Mouse (Mus musculus) embryonic facial prominence, embryonic 14.5 days (tissue): Measurements from ENCODE around the gene Cab39. TPM values are rescaled to one million over a fixed set of nuclear protein-coding genes. Genes with fewer than 3 reads are reported as not detected.

Experiments used
- ATAC-seq: fragments of 200-750 bp; cut with Nextera tagmentation; 2 replicates; pipeline ENCODE4 v1.8.0; 2017; ENCODE audit warnings: low read depth, moderate number of reproducible peaks, moderate TSS enrichment
- DNase-seq: peaks from one replicate; pipeline ENCODE4 v3.0.0-alpha.2; 2015; ENCODE audit warnings: low spot score
- H3K27ac ChIP-seq: fragments of 300-500 bp; sonication (generic); replicated peaks from 2 replicates; pipeline ENCODE4 v1.5.1; 2014; ENCODE audit warnings: low read depth, mild to moderate bottlenecking, low read length, moderate library complexity
- H3K27me3 ChIP-seq: fragments of 300-500 bp; sonication (generic); replicated peaks from 2 replicates; pipeline ENCODE4 v1.6.1; 2014; ENCODE audit warnings: low read length; ENCODE audit not compliant: control insufficient read depth, insufficient read depth
- H3K36me3 ChIP-seq: fragments of 300-500 bp; sonication (generic); 2 replicates; pipeline ENCODE4 v1.6.1; 2014; ENCODE audit warnings: low read length, mixed read lengths; ENCODE audit not compliant: control insufficient read depth, insufficient read depth
- H3K4me1 ChIP-seq: fragments of 300-500 bp; sonication (generic); 2 replicates; pipeline ENCODE4 v1.6.1; 2014; ENCODE audit warnings: antibody characterized with exemption, low read length; ENCODE audit not compliant: control insufficient read depth, insufficient read depth
- H3K4me2 ChIP-seq: fragments of 300-500 bp; sonication (generic); 2 replicates; pipeline ENCODE4 v1.6.1; 2014; ENCODE audit warnings: low read depth, mild to moderate bottlenecking, low read length, moderate library complexity, mixed read lengths
- H3K4me3 ChIP-seq: fragments of 300-500 bp; sonication (generic); 2 replicates; pipeline ENCODE4 v1.5.1; 2014; ENCODE audit warnings: low read depth, mild to moderate bottlenecking, low read length
- H3K9ac ChIP-seq: fragments of 300-500 bp; sonication (generic); 2 replicates; pipeline ENCODE4 v1.6.1; 2014; ENCODE audit warnings: low read depth, mild to moderate bottlenecking, low read length, moderate library complexity, mixed read lengths
- H3K9me3 ChIP-seq: fragments of 300-500 bp; sonication (generic); 2 replicates; pipeline ENCODE4 v1.6.1; 2016; ENCODE audit warnings: low read length; ENCODE audit not compliant: control insufficient read depth
- WGBS: fragments of 180-500 bp; shearing (Covaris S2); extraction: QIAGEN DNeasy Blood & Tissue Kit; methylation state at CpG from one replicate; pipeline ENCODE4 v1.1.7; 2014; 5-methylcytosine and 5-hydroxymethylcytosine counted together
- polyA plus RNA-seq: library from polyadenylated mRNA; unstranded; fragments of >200 nt; fragmentation: Nextera tagmentation; extraction: Ambion mirVana; gene quantifications from 2 replicates; pipeline ENCODE4 v1.2.1, GENCODE M21; 2014

The Cab39 gene
- polyA plus RNA-seq, 1 experiment from 2014 or later, result 45.2 TPM

DNA sequence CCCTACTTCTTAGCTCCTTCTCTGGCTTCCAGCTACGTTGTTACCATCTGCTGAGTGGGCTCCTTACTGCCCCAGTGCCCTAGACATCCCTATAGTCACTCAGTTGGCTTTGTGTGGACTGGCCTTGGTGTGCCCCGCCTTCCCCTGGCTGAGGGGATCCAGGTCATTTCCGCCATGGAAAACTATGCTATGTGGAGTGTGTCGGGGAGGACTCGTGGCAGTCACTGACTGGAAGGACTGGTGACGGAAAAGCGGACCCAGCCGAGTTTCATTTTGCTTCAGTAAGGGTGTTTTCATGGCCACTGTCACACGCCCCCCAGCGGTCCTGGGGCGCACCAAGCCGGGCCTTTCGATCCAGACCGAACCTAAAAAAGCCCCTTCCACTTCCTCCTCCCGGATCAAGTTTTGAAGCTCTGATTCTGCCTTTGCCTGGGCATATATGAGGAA is 102.2 kb downstream of the Cab39 start:
- ATAC-seq, result peak; percentile 41
- DNase-seq, result peak; percentile 72
- H3K4me2 ChIP-seq, result peak overlapping the region; percentile 85
- no peaks in the 10 kb centered on the region for H3K27me3 ChIP-seq
- peak overlapping the region; percentile 83 for H3K9ac ChIP-seq
- no peaks in the 10 kb centered on the region for H3K36me3 ChIP-seq
- H3K4me1 ChIP-seq, result peaks cover 44% of the 10 kb centered on the region
- peak overlapping the region; percentile 84 for H3K4me3 ChIP-seq
- peak overlapping the region; percentile 93 for H3K27ac ChIP-seq
- 3% methylated on average over 15 of the region's 15 CpGs for WGBS
- H3K9me3 ChIP-seq, result no peaks in the 10 kb centered on the region

DNA sequence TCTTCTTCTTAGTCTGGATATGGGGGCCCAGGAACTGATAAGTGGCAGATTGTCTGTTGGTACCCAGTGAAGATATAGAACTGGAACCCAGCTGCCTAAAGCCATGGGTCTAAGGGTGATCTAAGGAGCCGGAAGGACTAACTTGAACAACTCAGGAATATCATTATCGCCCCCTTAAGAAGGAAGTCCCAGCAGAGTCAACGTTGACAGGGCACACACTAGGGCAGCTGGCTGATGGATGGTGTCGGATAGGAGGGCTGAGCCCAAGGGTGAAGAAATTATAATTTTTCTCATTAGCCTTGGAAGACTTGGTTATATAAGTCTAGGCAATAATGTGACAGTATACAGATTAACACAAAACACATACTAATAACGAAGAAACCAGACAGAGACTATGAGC is 102.9 kb downstream of the Cab39 start:
- Histone ChIP-seq H3K27ac (peak overlapping the region; percentile 93), H3K4me3 (peak overlapping the region; percentile 84), H3K4me1 (peaks cover 49% of the 10 kb centered on the region), H3K4me2 (peak overlapping the region; percentile 85), H3K9ac (peak overlapping the region; percentile 83), H3K9me3 (no peaks in the 10 kb centered on the region), H3K27me3 (no peaks in the 10 kb centered on the region), H3K36me3 (no peaks in the 10 kb centered on the region)
- DNase-seq, result no peak
- no peak for ATAC-seq
- 67% methylated on average over 5 of the region's 5 CpGs for WGBS

GRCm38 (mm10) chr1:85896781-85897700 is 103.8 kb downstream of the Cab39 start:
- DNase-seq, result peak; percentile 27
- no peaks in the 10 kb centered on the region for H3K9me3 ChIP-seq
- H3K27ac ChIP-seq, result peak overlapping the region; percentile 62
- no peak for ATAC-seq
- no peak overlapping the region; the same call in 1 of the 2 replicates for H3K9ac ChIP-seq
- H3K27me3 ChIP-seq, result no peaks in the 10 kb centered on the region
- WGBS, result 42% methylated on average over 12 of the region's 12 CpGs
- H3K4me3 ChIP-seq, result 0 out of 2 replicates have a peak overlapping the region, but pooled peaks have one; percentile 4
- no peaks in the 10 kb centered on the region for H3K36me3 ChIP-seq
- peak overlapping the region; percentile 85 for H3K4me2 ChIP-seq
- peaks cover 58% of the 10 kb centered on the region for H3K4me1 ChIP-seq

- H3K27ac ChIP-seq, result peak overlapping the region; percentile 62
- H3K9me3 ChIP-seq, result no peaks in the 10 kb centered on the region
- peak overlapping the region; percentile 85 for H3K4me2 ChIP-seq
- WGBS, result 16% methylated on average over 7 of the region's 8 CpGs
- H3K4me1 ChIP-seq, result peaks cover 61% of the 10 kb centered on the region
- no peaks in the 10 kb centered on the region for H3K27me3 ChIP-seq
- DNase-seq (peak; percentile 84), ATAC-seq (peak; percentile 20)
- H3K4me3 ChIP-seq, result no peak overlapping the region
- peaks cover 4% of the 10 kb centered on the region for H3K36me3 ChIP-seq
- no peak overlapping the region; the same call in 1 of the 2 replicates for H3K9ac ChIP-seq
Observed at GRCm38 (mm10) chr1:85897901-85898760, 104.9 kb downstream of the Cab39 start.

GRCm38 (mm10) chr1:85898761-85899387 is 105.6 kb downstream of the Cab39 start:
- 31% methylated on average over 12 of the region's 12 CpGs for WGBS
- peaks cover 61% of the 10 kb centered on the region for H3K4me1 ChIP-seq
- peak overlapping the region; percentile 62 for H3K27ac ChIP-seq
- H3K4me2 ChIP-seq, result peak overlapping the region; percentile 85
- H3K36me3 ChIP-seq, result peaks cover 12% of the 10 kb centered on the region
- H3K9me3 ChIP-seq, result no peaks in the 10 kb centered on the region
- no peak for DNase-seq
- no peak overlapping the region for H3K9ac ChIP-seq
- H3K4me3 ChIP-seq, result no peak overlapping the region
- no peaks in the 10 kb centered on the region for H3K27me3 ChIP-seq
- no peak for ATAC-seq

- no peaks in the 10 kb centered on the region for H3K9me3 ChIP-seq
- peak overlapping the region; percentile 85 for H3K4me2 ChIP-seq
- peaks cover 16% of the 10 kb centered on the region for H3K36me3 ChIP-seq
- peaks cover 61% of the 10 kb centered on the region for H3K4me1 ChIP-seq
- H3K27ac ChIP-seq, result 0 out of 2 replicates have a peak overlapping the region, but pooled peaks have one; percentile 62
- H3K27me3 ChIP-seq, result no peaks in the 10 kb centered on the region
- H3K4me3 ChIP-seq, result no peak overlapping the region
- peak; percentile 7 for DNase-seq
- H3K9ac ChIP-seq, result no peak overlapping the region
- no peak for ATAC-seq
Observed at GRCm38 (mm10) chr1:85899388-85899761, 106.1 kb downstream of the Cab39 start.

- no peak for ATAC-seq
- WGBS, result 64% methylated on average over 7 of the region's 7 CpGs
- H3K27ac ChIP-seq, result no peak overlapping the region
Observed at GRCm38 (mm10) chr1:85900521-85901333, 107.5 kb downstream of the Cab39 start.

More at GRCm38 (mm10) chr1:85900521-85901333, 107.5 kb downstream of the Cab39 start:
- H3K4me2 ChIP-seq, result no peak overlapping the region
- DNase-seq, result peak; percentile 56
- no peaks in the 10 kb centered on the region for H3K9me3 ChIP-seq
- no peak overlapping the region for H3K4me3 ChIP-seq
- H3K36me3 ChIP-seq, result peaks cover 29% of the 10 kb centered on the region
- no peaks in the 10 kb centered on the region for H3K27me3 ChIP-seq
- H3K9ac ChIP-seq, result no peak overlapping the region
- peaks cover 59% of the 10 kb centered on the region for H3K4me1 ChIP-seq
